Mouse (Mus musculus) thymus, postnatal 36 days (tissue): ENCODE results near the gene Qrich1.

Experiments
- DNase-seq, 2 experiments: peaks; one replicate each; pipeline ENCODE4 v3.0.0; 2022; ENCODE audit warnings: mixed read lengths in 2 of 2

Qrich1 gene

DNA sequence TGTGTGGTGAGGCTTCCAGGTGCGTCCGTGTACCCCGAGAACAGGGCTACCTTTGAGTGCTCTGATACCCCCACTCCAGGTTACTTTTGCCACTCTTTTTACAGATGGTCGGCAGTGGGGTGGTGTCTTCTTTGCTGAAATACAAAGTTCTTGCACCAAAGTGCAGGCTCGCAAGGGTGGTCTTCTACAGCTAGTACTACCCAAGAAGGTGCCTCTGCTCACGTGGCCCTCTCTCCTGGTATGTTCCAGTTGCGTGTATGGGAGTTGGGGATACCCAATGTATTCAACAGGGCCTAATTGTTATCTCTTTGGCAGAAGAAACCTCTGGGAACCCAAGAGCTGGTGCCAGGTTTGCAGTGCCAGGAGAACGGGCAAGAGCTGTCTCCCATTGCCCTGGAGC is 23.4 kb upstream of the Qrich1 start:
- DNase-seq = peak in 1 of 2 experiments; percentile 4

DNA sequence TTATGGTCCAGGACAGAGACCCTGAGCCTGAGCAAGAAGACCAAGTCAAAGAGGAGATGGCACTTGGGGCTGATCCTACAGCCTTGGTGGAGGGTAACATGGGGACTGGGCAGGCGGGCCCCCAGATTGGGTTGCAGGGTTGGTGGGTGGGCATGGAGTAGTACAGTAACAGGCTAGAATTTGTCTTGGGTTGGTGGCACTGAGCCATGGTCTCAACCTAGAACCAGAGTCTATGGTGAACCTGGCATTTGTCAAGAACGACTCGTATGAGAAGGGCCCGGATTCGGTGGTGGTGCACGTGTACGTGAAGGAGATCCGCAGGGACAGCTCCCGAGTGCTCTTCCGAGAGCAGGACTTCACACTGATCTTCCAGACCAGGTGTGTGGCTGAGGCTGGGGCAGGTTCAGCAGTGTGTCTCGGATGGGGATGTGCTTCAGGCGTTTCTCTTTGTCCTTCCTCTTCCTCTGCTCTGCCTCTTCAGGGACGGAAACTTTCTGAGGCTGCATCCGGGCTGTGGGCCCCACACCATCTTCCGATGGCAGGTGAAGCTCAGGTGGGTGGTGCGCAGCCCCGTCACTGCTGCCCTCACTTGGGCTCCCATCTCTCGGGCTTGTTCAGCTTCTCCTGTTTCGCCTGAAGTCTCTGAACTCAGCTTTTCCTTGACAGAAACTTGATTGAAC is 22.3 kb upstream of the Qrich1 start:
- no peak for DNase-seq

DNA sequence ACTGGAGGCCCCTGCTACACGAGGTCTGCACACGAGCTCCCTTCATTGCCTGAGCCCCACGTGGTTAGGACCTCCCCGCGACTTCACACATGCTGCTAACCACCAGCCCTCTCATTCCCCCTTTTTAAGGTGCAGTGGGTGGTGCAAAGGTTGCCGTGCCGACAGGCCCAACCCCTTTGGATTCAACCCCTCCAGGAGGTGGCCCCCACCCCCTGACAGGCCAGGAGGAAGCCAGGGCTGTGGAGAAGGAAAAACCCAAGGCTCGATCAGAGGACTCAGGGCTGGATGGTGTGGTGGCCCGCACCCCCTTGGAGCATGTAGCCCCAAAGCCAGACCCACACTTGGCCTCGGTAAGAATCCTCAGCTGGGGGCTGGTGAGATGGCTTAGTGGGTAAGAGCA is 21.7 kb upstream of the Qrich1 start:
- peak in 1 of 2 experiments; percentile 19 for DNase-seq

DNA sequence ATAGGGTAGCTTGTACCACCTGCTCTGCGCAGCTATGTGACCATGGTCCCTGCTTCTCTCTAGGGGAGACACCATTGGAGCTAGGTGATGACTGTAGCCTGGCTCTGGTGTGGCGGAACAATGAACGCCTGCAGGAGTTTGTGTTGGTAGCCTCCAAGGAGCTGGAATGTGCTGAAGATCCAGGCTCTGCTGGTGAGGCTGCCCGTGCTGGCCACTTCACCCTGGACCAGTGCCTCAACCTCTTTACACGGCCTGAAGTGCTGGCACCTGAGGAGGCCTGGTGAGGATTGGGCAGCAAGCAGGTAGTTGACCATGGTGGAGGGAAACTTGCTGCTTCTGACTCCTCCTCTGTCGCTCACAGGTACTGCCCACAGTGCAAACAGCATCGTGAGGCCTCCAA is 17.4 kb upstream of the Qrich1 start:
- no peak for DNase-seq

DNA sequence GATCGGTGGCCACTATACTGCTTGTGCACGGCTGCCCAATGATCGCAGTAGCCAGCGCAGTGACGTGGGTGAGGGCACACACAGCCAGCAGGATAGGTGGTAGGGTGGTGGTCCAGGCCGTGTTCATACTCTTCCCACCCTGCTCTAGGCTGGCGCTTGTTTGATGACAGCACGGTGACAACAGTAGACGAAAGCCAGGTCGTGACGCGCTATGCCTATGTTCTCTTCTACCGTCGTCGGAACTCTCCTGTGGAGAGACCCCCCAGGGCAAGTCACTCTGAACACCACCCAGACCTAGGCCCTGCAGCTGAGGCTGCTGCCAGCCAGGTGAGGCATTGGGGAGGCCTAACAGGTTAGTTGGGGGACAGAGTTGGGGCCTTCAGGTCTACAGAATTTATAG is 16.7 kb upstream of the Qrich1 start:
- no peak for DNase-seq

- peak in 1 of 2 experiments; percentile 5 for DNase-seq
Measured at GRCm38 (mm10) chr9:108506901-108507300, 9.7 kb upstream of the Qrich1 start.

GRCm38 (mm10) chr9:108507619-108508434 is 8.8 kb upstream of the Qrich1 start, which contains the start of gene Qars:
Gene Qars (plus strand): TSS chr9:108507706.
- peak; percentile 91 to 94 for DNase-seq

- no peak for DNase-seq
Measured at GRCm38 (mm10) chr9:108508776-108509175, 7.8 kb upstream of the Qrich1 start.

- DNase-seq = peak; percentile 85 to 90
Measured at GRCm38 (mm10) chr9:108517253-108517930, 786 bp downstream of the Qrich1 start.

- DNase-seq = no peak
Measured at GRCm38 (mm10) chr9:108517931-108518332, 1.3 kb downstream of the Qrich1 start.

DNA sequence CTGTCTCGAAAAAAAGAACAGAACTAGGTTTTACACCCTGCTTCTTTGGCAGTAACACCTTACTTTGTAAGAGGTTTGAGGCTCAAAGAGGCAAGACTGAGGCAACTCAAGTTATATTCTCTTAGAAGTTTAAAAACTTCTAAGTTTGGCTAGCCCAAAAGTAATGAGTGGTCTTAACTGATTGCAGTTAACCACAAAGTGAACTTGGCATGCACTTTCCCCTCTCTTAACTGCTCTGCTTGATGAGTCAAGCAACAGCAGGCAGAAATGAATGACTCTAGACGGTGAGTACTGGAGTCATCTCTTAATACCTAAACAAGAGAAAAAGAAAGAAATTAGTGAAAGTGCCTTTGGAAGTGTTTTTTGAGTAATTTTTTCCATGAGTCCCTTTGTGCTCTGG is 5.0 kb downstream of the Qrich1 start:
- DNase-seq = no peak

- no peak for DNase-seq
Measured at GRCm38 (mm10) chr9:108523341-108523740, 6.7 kb downstream of the Qrich1 start.

DNA sequence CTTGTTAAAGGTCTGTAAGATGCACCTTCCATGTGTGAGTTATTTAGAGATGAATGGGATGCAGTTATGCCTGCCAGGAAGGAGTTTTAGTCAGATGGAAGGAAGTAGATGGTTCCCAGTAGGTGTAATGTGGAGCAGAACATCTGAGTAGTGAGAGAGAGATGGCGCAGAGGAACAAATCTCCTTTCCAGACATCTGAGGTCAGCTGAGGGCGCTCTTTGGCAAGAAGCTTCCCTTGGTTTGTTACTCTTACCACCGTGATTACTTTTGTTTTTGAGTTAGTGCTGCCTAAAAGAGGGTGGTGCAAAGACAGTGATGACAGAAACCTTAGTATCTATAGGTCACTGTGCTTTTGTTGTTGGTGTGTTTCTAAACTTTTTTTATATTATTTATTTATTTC is 8.8 kb downstream of the Qrich1 start:
- no peak for DNase-seq

DNA sequence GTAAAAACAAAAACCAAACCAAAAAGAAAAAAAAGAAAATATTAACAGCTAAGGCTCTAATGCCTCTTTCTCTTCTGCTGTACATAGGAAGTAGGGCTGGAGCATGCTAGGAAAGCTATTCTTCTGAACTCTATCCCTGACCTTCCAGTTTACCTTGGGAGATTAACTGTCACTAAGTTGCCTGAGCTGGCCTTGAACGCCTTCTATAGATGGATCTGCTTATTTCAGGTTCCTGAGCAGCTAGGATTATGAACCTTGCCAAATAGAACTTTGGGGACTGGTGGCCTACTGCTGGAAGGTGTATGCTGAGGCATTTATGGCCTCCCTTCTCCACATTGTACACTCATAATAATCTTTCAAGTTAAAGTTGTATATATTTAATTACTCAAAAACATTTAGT is 14.3 kb downstream of the Qrich1 start:
- no peak for DNase-seq

DNA sequence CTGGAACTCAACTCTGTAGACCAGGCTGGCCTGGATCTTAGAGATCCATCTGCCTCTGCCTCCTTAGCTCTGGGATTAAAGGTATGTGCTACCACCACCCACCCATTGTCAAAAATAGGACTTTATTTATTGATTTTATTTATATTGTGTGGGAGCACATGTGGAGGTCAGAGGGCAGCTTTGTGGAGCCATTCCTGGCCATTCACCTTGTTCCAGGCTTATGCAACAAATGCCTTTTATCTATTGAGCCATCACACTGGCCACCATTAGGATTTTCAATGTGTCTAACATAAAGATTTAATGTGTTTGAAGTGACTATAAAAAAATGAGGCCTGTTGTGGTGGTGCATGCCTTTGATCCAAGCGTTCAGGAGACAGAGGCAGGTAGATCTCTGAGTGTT is 14.9 kb downstream of the Qrich1 start:
- no peak for DNase-seq

DNA sequence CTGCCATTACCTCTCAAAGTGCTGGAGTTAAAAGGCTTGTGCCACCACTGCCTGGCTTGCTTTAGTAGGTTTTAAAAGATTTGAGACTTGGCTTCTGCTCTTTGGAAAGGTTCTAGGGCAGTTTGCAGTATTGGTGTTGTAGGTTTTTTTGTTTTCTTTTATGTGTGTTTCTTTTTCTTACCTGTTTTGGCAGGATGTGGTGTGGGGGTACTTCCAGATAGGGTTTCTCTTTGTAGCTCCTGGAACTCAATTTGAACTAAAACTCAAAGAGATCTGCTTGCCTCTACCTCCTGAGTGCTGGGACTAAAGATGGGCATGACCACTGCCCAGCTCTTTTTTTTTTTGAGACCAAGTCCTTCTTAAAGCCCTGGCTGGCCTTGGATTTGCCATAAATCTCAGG is 24.2 kb downstream of the Qrich1 start:
- no peak for DNase-seq

DNA sequence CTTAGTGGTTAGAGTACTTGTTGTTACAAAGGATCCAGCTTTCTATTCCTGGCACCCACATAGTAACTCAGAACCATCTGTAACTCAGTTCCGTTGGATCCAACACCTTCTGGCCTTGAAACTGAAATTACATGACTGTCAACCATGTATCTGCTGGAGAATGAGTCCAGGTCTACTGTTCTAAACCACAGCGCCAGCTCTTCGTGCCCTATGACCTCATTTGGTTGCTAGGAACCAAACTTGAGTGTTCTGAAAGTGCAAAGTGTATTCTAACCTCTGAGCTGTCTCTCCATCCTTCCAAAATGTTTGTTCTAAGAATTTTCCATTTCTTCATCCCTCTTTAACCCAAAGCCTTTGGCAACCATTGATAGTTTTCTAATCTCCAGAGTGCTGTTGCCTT is 29.4 kb downstream of the Qrich1 start:
- no peak for DNase-seq

DNA sequence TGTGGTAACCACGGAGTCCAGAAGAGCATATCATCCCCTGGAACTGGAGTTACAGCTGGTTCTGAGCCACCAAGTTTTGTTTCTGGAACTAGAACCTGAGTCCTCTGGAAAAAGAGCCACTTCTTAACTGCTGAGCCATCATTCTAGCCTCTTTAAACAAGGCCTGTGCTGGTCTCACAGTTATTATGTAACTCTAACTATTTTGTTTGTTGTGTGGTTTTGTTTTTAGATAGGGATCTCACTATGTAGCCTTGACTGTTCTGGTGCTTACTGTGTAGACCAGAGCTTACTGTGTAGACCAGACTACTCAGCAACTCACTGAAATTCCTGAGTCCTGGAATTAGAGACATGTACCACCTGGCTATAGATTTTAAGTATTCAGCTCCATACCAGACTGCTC is 30.3 kb downstream of the Qrich1 start:
- no peak for DNase-seq

DNA sequence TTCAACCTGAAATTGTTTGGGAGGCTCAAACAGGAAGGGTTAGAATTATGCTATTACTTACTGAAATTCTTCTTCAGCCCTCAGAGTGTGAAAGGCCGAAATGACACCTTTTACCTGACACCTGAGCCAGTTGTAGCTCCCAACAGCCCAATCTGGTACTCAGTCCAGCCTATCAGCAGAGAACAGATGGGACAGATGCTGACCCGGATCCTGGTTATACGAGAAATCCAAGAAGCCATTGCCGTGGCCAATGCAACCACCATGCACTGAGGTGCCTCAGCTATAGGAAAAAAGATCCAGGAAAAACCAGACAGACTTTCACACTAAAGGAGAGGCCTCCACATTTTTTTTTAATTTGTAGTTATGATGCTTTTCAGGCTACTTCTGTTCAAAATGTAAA is 42.6 kb downstream of the Qrich1 start:
- DNase-seq = no peak

GRCm38 (mm10) chr9:108560227-108560841 is 43.7 kb downstream of the Qrich1 start, which contains the start of gene Impdh2:
Gene Impdh2 (plus strand): TSS chr9:108560286.
- DNase-seq = peak; percentile 92 to 94

GRCm38 (mm10) chr9:108563671-108564070 is 47.1 kb downstream of the Qrich1 start:
- DNase-seq = no peak

- DNase-seq = no peak
Measured at GRCm38 (mm10) chr9:108564131-108564530, 47.5 kb downstream of the Qrich1 start.
